Mouse (Mus musculus): ENCODE measurements around the gene Sult2b1.

The Sult2b1 gene

GRCm38 (mm10) chr7:45770427-45771082 is 13.9 kb downstream of the Sult2b1 start:
- no peak for DNase-seq

DNA sequence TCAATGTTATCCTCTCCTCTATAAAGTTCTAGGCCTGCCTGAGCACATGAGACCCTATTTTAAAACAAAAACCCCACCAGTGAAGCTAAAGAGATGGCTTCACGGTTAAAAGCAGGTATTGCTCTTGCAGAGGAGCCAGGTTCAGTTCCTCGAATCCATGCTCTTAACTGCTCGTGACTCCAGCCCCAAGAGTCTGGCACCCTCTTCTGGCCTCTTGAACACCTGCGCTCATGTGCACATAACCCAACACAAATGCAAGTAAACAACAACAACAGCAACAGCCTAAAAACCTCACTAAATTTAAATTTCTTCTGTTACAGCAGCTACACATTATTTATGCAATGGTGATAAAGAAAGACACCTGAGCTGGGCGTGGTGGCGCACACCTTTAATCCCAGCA is 17.0 kb downstream of the Sult2b1 start:
- DNase-seq = no peak

GRCm38 (mm10) chr7:45766764-45767163 is 17.7 kb downstream of the Sult2b1 start:
- DNase-seq = no peak

- DNase-seq = no peak
Observed at GRCm38 (mm10) chr7:45765995-45766394, 18.5 kb downstream of the Sult2b1 start.

GRCm38 (mm10) chr7:45760151-45760550 is 24.3 kb downstream of the Sult2b1 start:
- no peak for DNase-seq

DNA sequence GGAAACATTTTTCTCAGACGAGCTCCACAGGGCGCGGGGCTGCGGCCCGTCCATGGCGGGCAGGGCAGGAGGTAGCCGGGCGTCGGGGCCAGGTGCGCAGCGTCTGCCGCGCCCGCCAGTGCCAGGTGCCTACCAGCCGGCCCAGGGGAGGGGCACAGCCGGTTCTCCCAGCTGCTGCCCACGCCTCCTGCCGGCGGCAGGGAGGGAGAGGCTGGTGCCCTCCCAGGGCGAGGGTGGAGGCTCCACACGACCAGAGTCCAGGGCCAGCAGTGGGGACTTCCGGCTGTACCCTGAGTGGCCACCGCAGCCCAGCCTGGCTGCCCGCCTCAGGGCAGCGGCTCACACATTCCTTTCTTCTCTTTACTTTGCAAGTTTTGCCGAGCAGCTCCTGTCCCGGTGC is 25.1 kb downstream of the Sult2b1 start:
- DNase-seq = peak; percentile 23

DNA sequence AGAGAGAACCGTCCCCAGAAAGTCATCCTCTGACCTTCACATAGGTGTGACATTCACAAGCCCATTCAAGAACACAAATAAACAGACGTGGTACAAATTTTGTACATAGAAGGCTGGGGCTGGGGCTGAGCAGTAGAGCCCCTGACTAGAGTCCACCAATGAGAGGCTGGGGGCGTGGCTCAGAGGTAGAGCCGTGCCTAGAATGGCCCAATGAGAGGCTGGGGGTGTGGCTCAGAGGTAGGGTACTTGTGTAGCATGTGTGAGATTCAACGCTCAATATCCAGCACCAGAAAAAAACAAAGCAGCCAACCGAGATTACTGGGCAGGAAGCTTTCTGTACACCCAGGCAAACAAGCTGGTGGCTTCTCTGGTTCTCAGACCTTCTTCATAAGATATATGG is 28.8 kb downstream of the Sult2b1 start:
- no peak for DNase-seq

DNA sequence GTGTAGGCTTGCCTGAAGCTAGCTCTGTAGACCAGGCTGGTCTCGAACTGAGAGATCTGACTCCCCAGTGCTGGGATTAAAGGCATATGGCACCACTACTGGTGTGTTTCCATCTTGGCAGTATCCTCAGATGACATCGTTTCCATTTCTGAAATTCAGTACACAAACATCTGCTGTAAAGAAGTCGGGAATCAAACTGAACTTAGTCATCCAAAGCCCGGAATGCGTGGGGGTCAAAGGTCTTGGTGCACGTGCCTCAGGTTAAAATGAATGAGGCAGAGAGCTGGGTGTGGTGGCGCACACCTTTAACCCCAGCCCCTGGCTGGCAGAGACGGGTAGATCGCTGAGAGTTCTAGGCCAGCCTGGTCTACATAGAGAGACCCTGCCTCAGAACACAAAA is 34.3 kb downstream of the Sult2b1 start:
- no peak for DNase-seq

GRCm38 (mm10) chr7:45749401-45749800 is 35.1 kb downstream of the Sult2b1 start:
- DNase-seq = no peak

DNA sequence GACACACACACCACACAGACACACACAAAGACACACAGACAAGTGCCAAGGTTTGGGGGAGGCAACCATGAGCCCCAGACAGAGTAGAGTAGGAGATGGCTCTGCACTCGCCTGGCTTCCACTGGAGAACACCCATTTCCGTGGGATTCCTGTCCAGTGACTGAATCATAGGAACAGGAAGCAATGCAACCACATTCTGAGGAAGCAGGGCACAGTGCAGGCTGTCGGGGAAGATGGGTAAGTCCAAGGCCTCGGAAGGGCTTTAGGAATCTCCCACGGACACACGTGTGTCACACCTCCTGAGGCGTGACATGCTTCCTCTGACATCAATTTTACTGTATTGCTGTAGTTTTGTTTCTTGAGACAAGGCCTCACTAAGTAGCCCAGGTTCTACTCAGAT is 36.4 kb downstream of the Sult2b1 start:
- no peak for DNase-seq

DNA sequence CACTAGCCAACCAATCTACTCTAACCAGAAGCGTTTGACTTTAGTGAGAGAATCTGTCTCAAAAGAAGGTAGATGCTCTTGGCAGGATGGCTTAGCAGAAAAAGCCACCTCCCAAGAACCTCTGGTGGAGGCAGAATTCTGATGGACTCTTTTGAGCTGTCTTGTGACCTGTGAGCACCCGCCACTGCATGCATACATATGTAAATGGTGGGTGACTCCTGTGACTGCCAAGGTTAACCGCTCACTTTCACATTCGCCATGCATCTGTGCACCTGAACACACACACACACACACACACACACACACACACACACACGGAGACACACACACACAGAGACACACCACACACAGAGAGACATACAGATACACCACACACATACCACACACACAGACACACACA is 37.0 kb downstream of the Sult2b1 start:
- DNase-seq = no peak

- no peak for DNase-seq
Observed at GRCm38 (mm10) chr7:45746518-45746917, 38.0 kb downstream of the Sult2b1 start.

DNA sequence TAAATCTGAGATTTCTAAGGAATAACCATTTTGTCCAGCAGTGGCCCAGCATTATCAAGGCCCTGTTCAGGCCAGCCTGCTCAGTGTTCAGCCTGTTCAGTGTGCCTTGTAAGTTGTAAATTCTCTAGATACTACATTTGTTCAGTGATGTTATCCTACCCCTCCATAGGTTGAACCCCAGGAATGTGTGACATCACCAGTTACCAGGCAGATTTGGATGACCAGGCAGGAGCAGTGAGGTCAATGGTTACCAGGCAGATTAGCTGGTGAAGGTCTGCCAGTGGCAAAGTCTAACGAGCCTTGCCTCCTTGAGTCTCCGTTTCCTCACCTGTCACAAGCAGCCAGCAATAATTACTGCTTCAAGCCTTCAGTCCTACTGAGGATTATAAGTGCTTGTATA is 40.1 kb downstream of the Sult2b1 start:
- DNase-seq = peak; percentile 64

DNA sequence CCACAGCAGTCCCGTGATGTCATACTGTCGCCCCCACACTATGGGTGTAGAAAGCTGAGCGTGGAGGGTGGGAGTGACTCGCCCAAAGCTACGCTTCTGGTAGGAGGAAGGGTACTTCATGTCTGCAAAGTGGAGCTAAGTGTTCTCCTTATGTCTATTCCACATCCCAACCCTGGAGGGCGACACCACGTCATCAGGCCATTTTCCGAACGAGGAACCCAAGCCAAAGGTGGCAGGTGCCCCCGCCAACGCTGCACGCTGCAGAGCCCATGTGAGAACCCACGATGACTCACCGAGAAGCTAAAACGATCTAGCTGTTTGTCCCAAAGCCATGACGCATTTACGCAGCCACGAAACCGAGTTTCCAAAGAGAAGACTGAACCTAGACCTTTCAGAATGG is 42.1 kb downstream of the Sult2b1 start:
- DNase-seq = no peak

GRCm38 (mm10) chr7:45741777-45742176 is 42.7 kb downstream of the Sult2b1 start:
- no peak for DNase-seq

GRCm38 (mm10) chr7:45741308-45741707 is 43.2 kb downstream of the Sult2b1 start:
- no peak for DNase-seq

- no peak for DNase-seq
Observed at GRCm38 (mm10) chr7:45739820-45740219, 44.6 kb downstream of the Sult2b1 start.

DNA sequence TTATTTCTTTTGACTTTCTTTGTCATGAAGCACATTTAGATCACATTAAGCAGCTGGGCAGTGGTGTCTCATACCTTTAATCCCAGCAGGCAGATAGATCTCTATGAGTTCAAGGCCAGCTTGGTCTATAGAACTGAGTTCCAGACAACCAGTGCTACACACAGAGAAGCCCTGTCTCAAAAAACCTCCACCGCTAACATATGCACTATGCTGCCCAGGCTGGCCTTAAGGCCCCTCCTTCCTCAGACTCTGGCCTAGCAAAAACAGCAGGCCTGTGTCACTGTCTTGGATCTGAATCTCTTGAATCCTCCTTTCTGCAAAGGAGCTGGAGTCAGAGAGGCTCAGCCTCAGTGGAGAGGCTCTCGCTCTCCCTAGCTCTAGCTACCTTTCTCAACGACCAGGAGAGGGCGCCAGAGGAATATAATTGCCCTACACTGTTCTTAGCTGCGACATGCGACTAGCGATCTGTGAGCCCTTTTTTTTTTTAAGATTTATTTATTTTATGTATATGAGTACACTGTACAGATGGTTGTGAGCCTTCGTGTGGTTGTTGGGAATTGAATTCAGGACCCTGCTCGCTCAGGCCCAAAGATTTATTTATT is 45.2 kb downstream of the Sult2b1 start:
- DNase-seq = peak; percentile 80

- DNase-seq = no peak
Observed at GRCm38 (mm10) chr7:45733477-45733876, 51.0 kb downstream of the Sult2b1 start.

- DNase-seq = peak; percentile 73
Observed at GRCm38 (mm10) chr7:45730727-45731431, 53.6 kb downstream of the Sult2b1 start.

DNA sequence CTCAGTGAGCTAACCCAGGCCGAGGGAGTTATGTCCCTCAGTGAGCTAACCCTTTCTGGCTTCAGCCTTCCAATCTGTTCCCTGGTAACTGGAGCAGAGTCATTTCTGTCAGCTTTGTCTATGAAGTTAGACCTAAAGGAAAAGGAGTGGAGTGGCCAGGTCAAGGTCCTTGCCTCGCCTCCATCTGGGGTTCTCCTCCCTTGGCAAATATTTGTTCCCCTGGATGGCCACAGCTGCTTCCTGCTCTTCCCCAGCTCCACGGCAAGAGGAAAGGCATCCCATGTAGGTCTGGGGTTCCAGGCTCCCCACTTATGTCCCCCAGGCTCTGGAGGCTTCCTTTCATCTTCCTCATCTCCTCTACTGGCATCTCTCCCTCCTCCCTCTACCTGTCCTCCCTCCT is 56.8 kb downstream of the Sult2b1 start:
- no peak for DNase-seq

DNA sequence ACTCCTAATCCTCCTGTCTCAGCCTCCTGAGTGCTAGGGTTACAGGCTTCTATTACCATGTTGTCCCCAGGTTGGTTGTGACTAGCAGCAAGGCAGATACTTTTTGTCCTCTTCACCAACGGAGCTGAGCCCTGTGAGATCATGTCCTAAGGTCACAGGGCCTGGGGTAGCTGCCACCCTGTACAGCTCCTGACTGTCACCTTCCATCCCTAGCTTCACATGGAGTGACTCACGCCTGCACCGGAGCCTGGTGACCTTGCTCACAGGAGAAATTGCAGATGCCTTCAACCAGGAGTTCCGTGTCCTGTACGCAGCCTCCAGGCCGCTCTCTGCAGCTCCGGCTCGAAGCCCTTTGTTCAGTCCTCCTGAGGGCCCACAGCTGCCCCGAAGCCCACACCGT is 58.0 kb downstream of the Sult2b1 start:
- DNase-seq = no peak

DNA sequence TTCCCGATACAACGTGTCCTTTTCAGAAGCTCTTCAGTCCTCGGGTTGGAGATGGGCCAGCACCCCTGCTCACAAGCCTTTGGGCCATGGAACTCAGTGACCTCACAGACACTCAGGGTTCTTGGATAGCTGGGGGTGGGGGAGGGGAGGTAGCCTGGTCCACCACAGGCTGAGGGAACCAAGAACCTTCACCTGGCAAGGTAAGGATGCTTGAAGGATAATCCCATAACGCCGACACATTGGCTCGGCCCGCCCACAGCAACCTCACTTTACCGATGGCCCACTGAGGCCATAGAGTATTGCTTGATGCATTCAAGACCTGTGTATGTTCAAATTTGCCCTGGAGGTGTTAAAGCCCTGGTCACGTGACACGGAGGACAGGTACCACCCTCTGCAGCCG is 58.8 kb downstream of the Sult2b1 start, which contains the start of gene Spaca4:
Gene Spaca4 (minus strand): TSS at position 101 of the 400 bp plus-strand sequence.
- no peak for DNase-seq

- DNase-seq = no peak
Observed at GRCm38 (mm10) chr7:45725151-45725550, 59.3 kb downstream of the Sult2b1 start.

All from liver (tissue).